Mouse (Mus musculus) forebrain, embryonic 16.5 days (tissue): ENCODE results near the gene Vkorc1l1. TPM values are rescaled to one million over a fixed set of nuclear protein-coding genes. Genes with fewer than 3 reads are reported as not detected.
"Not testable (repeated sequence)": the region's sequence is repeated elsewhere in the genome, so short reads cannot be mapped to it uniquely, and the experiment has no call there.

Experiments
- ATAC-seq: fragments of 200-750 bp; cut with Nextera tagmentation; 2 replicates; pipeline ENCODE4 v1.8.0; 2017; ENCODE audit warnings: mild to moderate bottlenecking, moderate library complexity
- H3K27ac ChIP-seq: fragments of 300-500 bp; sonication (generic); 2 replicates; pipeline ENCODE4 v1.5.1; 2014; ENCODE audit warnings: low read length, control low read depth
- H3K27me3 ChIP-seq: fragments of 300-500 bp; sonication (generic); replicated peaks from 2 replicates; pipeline ENCODE4 v1.6.1; 2014; ENCODE audit warnings: low read length; ENCODE audit not compliant: control insufficient read depth, insufficient read depth
- H3K36me3 ChIP-seq: fragments of 300-500 bp; sonication (generic); 2 replicates; pipeline ENCODE4 v1.6.1; 2014; ENCODE audit not compliant: control insufficient read depth, insufficient read depth
- H3K4me1 ChIP-seq: fragments of 300-500 bp; sonication (generic); replicated peaks from 2 replicates; pipeline ENCODE4 v1.6.1; 2014; ENCODE audit warnings: low read length; ENCODE audit not compliant: control insufficient read depth, insufficient read depth
- H3K4me2 ChIP-seq: fragments of 300-500 bp; sonication (generic); 2 replicates; pipeline ENCODE4 v1.6.1; 2014; ENCODE audit warnings: mild to moderate bottlenecking, low read length, control low read depth
- H3K4me3 ChIP-seq: fragments of 300-500 bp; sonication (generic); replicated peaks from 2 replicates; pipeline ENCODE4 v1.5.1; 2014; ENCODE audit warnings: mild to moderate bottlenecking, low read length, control low read depth
- H3K9ac ChIP-seq: fragments of 300-500 bp; sonication (generic); replicated peaks from 2 replicates; pipeline ENCODE4 v1.6.1; 2014; ENCODE audit warnings: low read depth, low read length, control low read depth
- H3K9me3 ChIP-seq: fragments of 300-500 bp; sonication (generic); 2 replicates; pipeline ENCODE4 v1.6.1; 2016; ENCODE audit warnings: low read length; ENCODE audit not compliant: control insufficient read depth
- WGBS: fragments of 180-500 bp; shearing (Covaris S2); extraction: QIAGEN DNeasy Blood & Tissue Kit; methylation state at CpG from one replicate; pipeline ENCODE4 v1.1.7; 2014; 5-methylcytosine and 5-hydroxymethylcytosine counted together
- polyA plus RNA-seq: library from polyadenylated mRNA; unstranded; fragments of >200 nt; fragmentation: Nextera tagmentation; extraction: Ambion mirVana; gene quantifications from 2 replicates; pipeline ENCODE4 v1.2.1, GENCODE M21; 2015

Vkorc1l1 gene
- polyA plus RNA-seq, 1 experiment from 2014 or later: 28.7 TPM

DNA sequence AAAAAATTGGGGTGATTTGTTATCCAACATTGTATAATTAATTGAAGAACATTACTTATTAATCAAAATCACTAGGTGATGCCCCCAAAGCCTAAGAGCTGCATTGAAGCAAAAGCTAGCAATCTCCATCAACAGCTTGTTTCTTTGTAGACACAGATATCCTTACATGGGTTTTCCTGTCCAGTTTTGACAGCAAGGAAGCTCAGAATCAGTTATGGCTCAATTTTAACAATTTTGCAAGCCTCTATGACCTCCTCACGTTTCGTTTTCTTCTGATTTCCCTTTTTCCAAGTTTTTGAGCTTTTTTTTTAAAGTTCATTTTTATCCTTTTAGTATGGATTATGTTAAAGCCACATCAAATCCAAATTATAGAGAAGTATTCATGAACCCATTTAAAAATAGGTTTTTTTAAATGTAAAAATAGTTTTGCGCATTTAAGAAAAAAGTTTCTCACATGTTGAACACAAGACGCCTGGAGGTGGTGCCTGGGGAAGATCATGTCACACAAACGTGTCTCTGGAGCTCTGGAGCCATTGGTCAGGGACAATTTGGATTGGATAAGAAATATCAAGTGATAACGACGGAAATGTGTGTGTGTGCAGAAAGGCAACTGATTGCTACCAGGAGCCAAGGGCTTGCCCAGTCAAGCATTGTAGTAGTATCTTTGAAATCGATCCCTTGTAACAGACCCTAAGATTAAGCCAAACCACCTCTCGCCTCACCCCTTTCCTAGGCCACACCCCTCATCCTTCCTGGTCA, 855 bp upstream of the Vkorc1l1 start:
- H3K9ac ChIP-seq: peak overlapping the region; percentile 51
- H3K27me3 ChIP-seq: no peaks in the 10 kb centered on the region
- no peaks in the 10 kb centered on the region for H3K9me3 ChIP-seq
- H3K4me3 ChIP-seq: peak overlapping the region; percentile 56
- WGBS: 9% methylated on average over 9 of the region's 9 CpGs
- no peaks in the 10 kb centered on the region for H3K36me3 ChIP-seq
- H3K4me1 ChIP-seq: peaks cover 7% of the 10 kb centered on the region
- ATAC-seq: no peak
- peak overlapping the region; percentile 69 for H3K27ac ChIP-seq
- H3K4me2 ChIP-seq: peak overlapping the region; percentile 58

DNA sequence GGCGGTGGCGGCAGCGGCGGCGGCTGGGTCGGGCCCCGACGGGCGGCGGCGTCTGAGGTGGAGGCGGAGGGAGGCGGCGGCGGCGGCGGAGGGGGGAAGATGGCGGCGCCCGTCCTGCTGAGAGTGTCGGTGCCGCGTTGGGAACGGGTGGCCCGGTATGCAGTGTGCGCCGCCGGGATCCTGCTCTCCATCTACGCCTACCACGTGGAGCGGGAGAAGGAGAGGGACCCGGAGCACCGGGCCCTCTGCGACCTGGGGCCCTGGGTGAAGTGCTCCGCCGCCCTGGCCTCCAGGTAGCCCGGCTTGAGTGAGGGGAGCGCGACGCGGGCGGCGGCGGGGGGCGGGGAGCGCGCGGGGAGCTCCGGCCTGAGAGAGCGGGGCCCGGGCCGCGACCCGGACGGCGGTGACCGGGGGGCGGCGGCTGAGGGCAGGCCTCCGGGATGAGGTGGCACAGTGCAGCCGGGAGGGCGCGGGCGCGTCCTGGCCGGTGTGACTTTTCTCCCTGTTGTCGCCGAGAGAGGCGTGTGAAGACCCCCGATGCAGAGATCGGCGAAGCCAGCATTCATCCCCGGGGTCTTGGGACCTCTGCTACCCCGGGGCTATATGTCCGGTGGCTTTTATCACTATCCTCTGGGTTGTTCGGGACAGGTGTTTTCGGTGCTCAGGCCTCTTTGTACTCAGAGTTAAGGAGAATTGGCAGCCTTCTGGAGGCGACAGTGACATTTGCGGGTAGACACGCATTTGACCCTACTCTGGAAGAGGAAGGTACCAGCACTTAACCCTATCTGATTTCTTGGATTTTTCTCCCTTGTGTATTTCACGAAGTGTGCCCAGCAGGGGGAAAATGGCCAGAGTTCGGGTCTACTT, 536 bp downstream of the Vkorc1l1 start:
- peak; percentile 63 for ATAC-seq
- WGBS: under 1% methylated on average over 42 of the region's 82 CpGs
- Histone ChIP-seq H3K9ac (peak overlapping the region; percentile 86), H3K4me2 (peak overlapping the region; percentile 92), H3K4me3 (peak overlapping the region; percentile 91), H3K27ac (peak overlapping the region; percentile 18; the same call in 1 of the 2 replicates)
- not testable (repeated sequence) for H3K4me1 ChIP-seq, H3K36me3 ChIP-seq, H3K27me3 ChIP-seq, H3K9me3 ChIP-seq

DNA sequence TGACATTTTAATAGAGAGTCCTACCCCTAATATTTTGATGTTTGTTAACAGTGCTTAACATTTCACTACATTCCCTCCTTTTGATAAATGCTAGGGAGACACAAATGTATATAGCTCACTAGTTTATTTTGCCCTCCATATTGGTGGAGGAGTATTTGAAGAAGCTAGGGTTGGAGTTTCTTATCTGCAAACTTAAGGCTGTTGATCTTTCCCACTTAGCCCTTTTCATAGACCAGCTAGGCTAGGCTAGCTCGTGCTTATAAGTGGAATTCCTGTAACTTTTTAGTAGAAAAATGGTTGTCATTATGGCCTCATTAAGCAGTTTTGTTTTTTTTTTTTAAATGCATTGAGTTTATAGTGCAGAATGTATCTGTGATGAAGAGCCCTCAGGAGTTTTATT, 1.6 kb downstream of the Vkorc1l1 start:
- Histone ChIP-seq H3K9ac (no peak overlapping the region), H3K27ac (no peak overlapping the region), H3K4me2 (no peak overlapping the region), H3K4me1 (peaks cover 7% of the 10 kb centered on the region), H3K4me3 (no peak overlapping the region), H3K36me3 (no peaks in the 10 kb centered on the region), H3K9me3 (no peaks in the 10 kb centered on the region), H3K27me3 (no peaks in the 10 kb centered on the region)
- ATAC-seq: no peak
- 96% methylated on average over 1 of the region's 1 CpGs for WGBS

DNA sequence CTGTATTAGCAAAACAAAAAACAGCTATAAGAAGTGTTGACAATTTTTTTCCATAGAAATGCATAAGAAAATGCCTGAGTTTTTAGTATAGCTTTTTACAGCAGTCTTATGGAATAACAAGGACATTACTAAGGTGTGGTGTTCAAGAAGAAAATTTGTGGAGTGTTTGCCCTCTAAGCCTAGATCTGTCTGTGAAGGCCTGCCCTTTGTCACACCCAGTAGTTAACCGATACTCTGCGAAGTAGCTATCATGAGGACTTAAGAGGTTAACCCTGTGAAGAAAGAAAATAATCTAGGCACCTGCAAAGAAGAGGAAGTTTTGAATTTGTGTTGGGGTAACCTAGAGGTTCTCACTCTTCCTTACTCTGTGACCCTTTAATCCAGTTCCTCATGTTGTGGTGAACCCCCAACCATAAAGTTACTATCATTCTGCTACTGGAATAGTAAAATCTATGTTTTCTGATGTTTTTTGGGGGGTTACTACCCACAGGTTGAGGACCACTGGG, 5.8 kb downstream of the Vkorc1l1 start:
- H3K27me3 ChIP-seq: no peaks in the 10 kb centered on the region
- no peak for ATAC-seq
- H3K36me3 ChIP-seq: no peaks in the 10 kb centered on the region
- H3K9ac ChIP-seq: no peak overlapping the region
- no peaks in the 10 kb centered on the region for H3K9me3 ChIP-seq
- no peak overlapping the region for H3K27ac ChIP-seq
- no peak overlapping the region for H3K4me2 ChIP-seq
- H3K4me1 ChIP-seq: peaks cover 7% of the 10 kb centered on the region
- H3K4me3 ChIP-seq: no peak overlapping the region
- WGBS: 97% methylated on average over 2 of the region's 2 CpGs

DNA sequence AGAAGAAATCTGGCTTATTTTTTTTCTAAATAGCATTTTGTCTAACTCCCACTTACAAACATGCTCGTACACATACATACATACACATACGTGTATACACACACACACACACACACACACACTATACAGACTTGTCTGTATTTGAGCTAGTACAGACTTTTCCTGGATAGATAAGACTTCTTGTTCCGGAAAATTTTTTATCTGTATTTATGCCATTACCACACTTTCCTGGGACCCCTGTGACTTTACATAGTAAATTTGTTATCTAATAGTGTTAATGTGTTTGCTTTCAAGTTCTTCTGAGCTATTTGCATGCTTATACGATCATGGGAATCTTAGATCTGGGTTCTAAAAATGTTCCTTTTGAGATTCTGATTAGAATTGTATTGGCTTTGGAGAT, 10.4 kb downstream of the Vkorc1l1 start:
- no peaks in the 10 kb centered on the region for H3K36me3 ChIP-seq
- H3K27me3 ChIP-seq: no peaks in the 10 kb centered on the region
- no peak overlapping the region for H3K9ac ChIP-seq
- H3K27ac ChIP-seq: no peak overlapping the region
- WGBS: 93% methylated on average over 4 of the region's 4 CpGs
- no peak for ATAC-seq
- no peak overlapping the region for H3K4me2 ChIP-seq
- no peaks in the 10 kb centered on the region for H3K4me1 ChIP-seq
- no peak overlapping the region for H3K4me3 ChIP-seq
- no peaks in the 10 kb centered on the region for H3K9me3 ChIP-seq

DNA sequence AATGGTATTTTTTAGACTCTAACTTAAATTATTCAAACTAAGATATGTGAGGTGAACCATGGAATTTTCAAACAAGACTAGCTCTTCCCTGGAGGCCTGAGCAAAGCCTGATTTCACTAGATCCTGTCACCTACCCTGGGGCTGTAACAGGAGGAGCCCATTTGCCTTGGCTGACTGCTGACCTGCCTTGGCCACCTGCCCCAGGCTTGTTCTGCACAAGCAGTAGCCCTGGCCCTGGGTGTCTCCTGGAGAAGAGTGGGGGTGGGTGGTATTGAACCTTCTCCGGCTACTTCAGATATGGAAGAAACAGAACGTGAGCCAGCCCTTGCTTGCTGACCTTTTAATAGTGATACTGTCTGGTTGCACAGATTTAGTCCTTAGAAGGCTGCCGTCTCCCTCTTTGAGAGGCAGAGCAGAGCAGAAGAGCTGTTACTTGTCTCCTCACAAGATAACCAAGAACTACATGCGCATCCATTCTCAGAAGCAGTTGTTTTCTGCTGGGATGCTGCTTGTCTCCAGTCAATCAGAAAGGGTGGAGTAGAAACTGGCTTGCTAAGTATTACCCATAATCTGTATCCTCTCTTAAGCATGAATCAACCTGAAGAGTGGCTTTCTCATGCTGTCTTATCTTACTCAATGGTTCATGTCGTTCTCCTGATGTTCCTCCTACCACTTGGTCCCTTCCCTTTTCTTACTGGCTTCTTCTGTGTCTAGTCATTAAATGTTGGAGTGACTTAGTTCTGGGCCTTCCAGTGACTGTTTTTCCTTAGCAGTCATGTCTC, 12.9 kb downstream of the Vkorc1l1 start:
- H3K4me2 ChIP-seq: no peak overlapping the region
- 95% methylated on average over 5 of the region's 5 CpGs for WGBS
- H3K27ac ChIP-seq: no peak overlapping the region
- no peak overlapping the region for H3K4me3 ChIP-seq
- no peaks in the 10 kb centered on the region for H3K27me3 ChIP-seq
- H3K4me1 ChIP-seq: no peaks in the 10 kb centered on the region
- H3K9ac ChIP-seq: no peak overlapping the region
- H3K9me3 ChIP-seq: no peaks in the 10 kb centered on the region
- H3K36me3 ChIP-seq: no peaks in the 10 kb centered on the region
- ATAC-seq: no peak

DNA sequence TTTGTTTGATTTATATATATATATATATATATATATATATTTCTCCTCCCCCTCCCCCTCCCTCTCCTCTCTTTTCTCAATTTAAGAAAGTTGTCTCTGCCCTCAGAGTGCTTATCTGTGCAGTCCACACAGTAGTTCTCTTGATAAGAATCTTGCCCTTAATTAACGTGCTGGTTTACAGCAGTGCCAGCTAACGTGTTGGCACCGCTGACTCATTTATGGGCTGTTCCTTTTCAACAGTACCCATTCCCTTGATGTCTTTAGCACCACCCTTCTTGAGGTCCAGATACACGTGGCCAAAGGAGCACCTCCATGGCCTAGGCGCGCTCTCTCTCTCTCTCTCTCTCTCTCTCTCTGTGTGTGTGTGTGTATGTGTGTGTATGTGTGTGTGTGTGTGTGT, 14.0 kb downstream of the Vkorc1l1 start:
- Histone ChIP-seq H3K4me2 (no peak overlapping the region), H3K9me3 (no peaks in the 10 kb centered on the region), H3K36me3 (no peaks in the 10 kb centered on the region), H3K27me3 (no peaks in the 10 kb centered on the region), H3K27ac (no peak overlapping the region), H3K4me1 (no peaks in the 10 kb centered on the region), H3K9ac (no peak overlapping the region), H3K4me3 (no peak overlapping the region)
- no peak for ATAC-seq
- WGBS: 72% methylated on average over 6 of the region's 6 CpGs

DNA sequence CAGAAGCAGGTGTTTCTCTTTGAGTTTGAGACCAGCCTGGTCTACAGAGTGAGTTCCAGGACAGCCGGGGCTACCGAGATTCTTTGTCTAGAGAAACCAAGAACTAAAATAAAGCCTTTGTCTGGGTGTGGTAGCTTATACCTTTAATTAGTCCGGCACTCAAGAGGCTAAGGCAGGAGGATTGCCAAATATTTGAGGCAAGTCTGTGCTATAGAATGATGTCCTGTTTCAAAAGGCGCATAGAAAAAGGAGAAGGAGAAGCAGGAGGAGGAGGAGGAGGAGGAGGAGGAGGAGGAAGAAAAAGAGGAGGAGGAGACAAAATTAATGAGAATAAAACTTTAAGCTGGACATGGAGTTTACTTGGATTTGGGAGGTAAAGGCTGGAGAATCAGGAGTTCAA, 21.5 kb downstream of the Vkorc1l1 start:
- Histone ChIP-seq H3K27ac (no peak overlapping the region), H3K4me1 (no peaks in the 10 kb centered on the region), H3K4me2 (no peak overlapping the region), H3K9me3 (no peaks in the 10 kb centered on the region), H3K36me3 (no peaks in the 10 kb centered on the region), H3K4me3 (no peak overlapping the region), H3K27me3 (no peaks in the 10 kb centered on the region), H3K9ac (no peak overlapping the region)
- WGBS: 14% methylated on average over 4 of the region's 4 CpGs
- no peak for ATAC-seq

DNA sequence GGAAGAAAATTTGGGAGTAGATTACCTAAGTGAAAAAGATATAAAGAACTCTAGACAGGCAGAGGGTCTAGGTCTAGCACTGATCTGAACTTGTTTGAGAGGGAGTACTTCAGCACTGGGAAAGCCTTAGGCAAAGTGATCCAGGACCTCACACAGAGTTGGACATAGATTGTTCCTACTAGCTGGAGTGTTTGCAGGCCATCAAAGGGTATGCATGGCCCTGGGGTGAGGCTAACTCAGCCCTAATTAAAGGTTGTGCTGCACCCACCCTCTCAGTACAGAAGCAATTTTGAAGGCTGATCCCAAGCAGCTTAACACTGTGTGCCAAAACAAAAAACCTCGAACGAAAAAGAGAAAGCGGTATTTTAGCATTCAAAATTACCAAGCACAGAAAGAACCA, 24.7 kb downstream of the Vkorc1l1 start:
- Histone ChIP-seq H3K4me1 (no peaks in the 10 kb centered on the region), H3K27ac (no peak overlapping the region), H3K36me3 (no peaks in the 10 kb centered on the region), H3K4me3 (no peak overlapping the region), H3K9ac (no peak overlapping the region), H3K9me3 (no peaks in the 10 kb centered on the region), H3K27me3 (no peaks in the 10 kb centered on the region), H3K4me2 (no peak overlapping the region)
- 35% methylated on average over 3 of the region's 3 CpGs for WGBS
- ATAC-seq: no peak
